Mouse (Mus musculus) spleen, adult 18-20 months (tissue): ENCODE data around the gene Tfpi.

ENCODE experiments used
- DNase-seq, 2 experiments: peaks; one replicate each; pipeline ENCODE4 v3.0.0; 2022; ENCODE audit warnings: mixed read lengths in 2 of 2

The Tfpi gene

GRCm38 (mm10) chr2:84476577-84476976 is at the start of gene Tfpi:
Gene Tfpi (minus strand): TSS chr2:84476775.
- no peak for DNase-seq

GRCm38 (mm10) chr2:84526221-84526620 is 49.6 kb upstream of the Tfpi start:
- no peak for DNase-seq

- DNase-seq, result no peak
Observed at GRCm38 (mm10) chr2:84525806-84526205, 49.2 kb upstream of the Tfpi start.

GRCm38 (mm10) chr2:84525047-84525446 is 48.5 kb upstream of the Tfpi start:
- no peak for DNase-seq

GRCm38 (mm10) chr2:84523994-84524393 is 47.4 kb upstream of the Tfpi start:
- DNase-seq, result no peak

GRCm38 (mm10) chr2:84523103-84523865 is 46.7 kb upstream of the Tfpi start:
- no peak for DNase-seq

GRCm38 (mm10) chr2:84519514-84520067 is 43.0 kb upstream of the Tfpi start:
- no peak for DNase-seq

GRCm38 (mm10) chr2:84518767-84519166 is 42.2 kb upstream of the Tfpi start:
- no peak for DNase-seq

GRCm38 (mm10) chr2:84513281-84513680 is 36.7 kb upstream of the Tfpi start:
- DNase-seq, result no peak

- no peak for DNase-seq
Observed at GRCm38 (mm10) chr2:84511508-84511907, 34.9 kb upstream of the Tfpi start.

- DNase-seq, result no peak
Observed at GRCm38 (mm10) chr2:84511036-84511435, 34.5 kb upstream of the Tfpi start.

GRCm38 (mm10) chr2:84504954-84505394 is 28.4 kb upstream of the Tfpi start:
- peak; percentile 22 to 25 for DNase-seq

- DNase-seq, result no peak
Observed at GRCm38 (mm10) chr2:84504285-84504684, 27.7 kb upstream of the Tfpi start.

- no peak for DNase-seq
Observed at GRCm38 (mm10) chr2:84498921-84499320, 22.3 kb upstream of the Tfpi start.

- DNase-seq, result no peak
Observed at GRCm38 (mm10) chr2:84495108-84495507, 18.5 kb upstream of the Tfpi start.

GRCm38 (mm10) chr2:84493626-84494025 is 17.1 kb upstream of the Tfpi start:
- DNase-seq, result no peak

- DNase-seq, result no peak
Observed at GRCm38 (mm10) chr2:84491715-84492114, 15.1 kb upstream of the Tfpi start.

GRCm38 (mm10) chr2:84487705-84488291 is 11.2 kb upstream of the Tfpi start:
- no peak for DNase-seq

- peak; percentile 32 to 44 for DNase-seq
Observed at GRCm38 (mm10) chr2:84481863-84482262, 5.3 kb upstream of the Tfpi start.

- DNase-seq, result peak in 1 of 2 experiments; percentile 44
Observed at GRCm38 (mm10) chr2:84479036-84479435, 2.5 kb upstream of the Tfpi start.

GRCm38 (mm10) chr2:84477759-84478158 is 1.2 kb upstream of the Tfpi start:
- DNase-seq, result no peak

GRCm38 (mm10) chr2:84476131-84476530 is 444 bp downstream of the Tfpi start:
- DNase-seq, result no peak

GRCm38 (mm10) chr2:84475601-84476000 is 974 bp downstream of the Tfpi start:
- no peak for DNase-seq

- no peak for DNase-seq
Observed at GRCm38 (mm10) chr2:84474651-84475050, 1.9 kb downstream of the Tfpi start.
